Mouse (Mus musculus) kidney, adult 2 months (tissue): ENCODE measurements at regions not wholly inside any gene's neighbourhood (a gene's known extent, or its start where the extent isn't known, plus 50 kb on each side); places are given as distances from the start of the nearest gene placed in this dataset.

Experiments
- CTCF ChIP-seq: fragments of 200-500 bp; conservative IDR thresholded peaks from 2 replicates; pipeline ENCODE4 v1.5.1; 2011; ENCODE audit warnings: low read depth, mild to moderate bottlenecking, control low read depth, low read length, moderate library complexity, mixed read lengths; ENCODE audit not compliant: insufficient read depth, insufficient read length
- POLR2A ChIP-seq: fragments of 200-500 bp; IDR thresholded peaks from one replicate; pipeline ENCODE4 v1.6.1; 2011; ENCODE audit warnings: low read depth, low read length, control low read depth

DNA sequence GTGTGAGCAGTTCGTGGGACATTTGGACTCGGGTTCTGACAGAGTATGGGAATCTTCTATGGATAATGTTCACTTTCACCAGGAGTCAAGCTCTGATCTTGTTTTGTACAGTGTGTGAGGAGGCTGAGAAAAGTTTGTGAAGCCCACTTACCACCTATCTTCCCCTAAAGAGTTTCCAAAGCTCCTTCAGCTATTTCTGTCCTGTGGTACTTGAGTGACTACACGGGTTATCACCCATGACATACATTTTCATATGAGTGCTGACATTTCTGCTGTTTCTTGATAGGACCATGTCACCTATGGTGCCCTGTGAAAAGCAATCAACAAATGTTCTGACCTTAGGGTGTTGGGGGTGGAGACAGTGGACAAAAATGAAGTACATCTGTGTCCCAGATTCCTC, 332.6 kb downstream of the Fam49a start:
- TF ChIP-seq POLR2A (no peak), CTCF (no peak)
